8 mouse cellular contexts compared by ENCODE assay signal in genomic region chr5:102149481-102150129, GRCm38 (mm10).
DNase-seq lines count a peak whose midpoint lies in the region; ATAC-seq and TF ChIP-seq lines count a peak whose summit lies in the region.

No protein-coding gene starts in this region.

- no peak for TF ChIP-seq EP300 in stomach, postnatal 0 days (optimal IDR thresholded peaks at IDR 0.05)

- H3K27me3 ChIP-seq in heart, embryonic 10.5 days (ENCODE audit: insufficient read depth, poor library complexity, severe bottlenecking), result no peaks in the 10 kb centered on the region
- H3K27me3 ChIP-seq in forebrain, postnatal 0 days (ENCODE audit: insufficient read depth, low read length), result no peaks in the 10 kb centered on the region
- no peaks in the 10 kb centered on the region for H3K27me3 ChIP-seq in intestine, embryonic 15.5 days (replicated peaks)
- no peaks in the 10 kb centered on the region for H3K27me3 ChIP-seq in midbrain, embryonic 16.5 days (ENCODE audit: control insufficient read depth, insufficient read depth, low read depth, low read length)
- H3K27me3 ChIP-seq in stomach, postnatal 0 days (ENCODE audit: control insufficient read depth, insufficient read depth, low read length), result no peaks in the 10 kb centered on the region

- H3K4me1 ChIP-seq in heart, embryonic 10.5 days, result no peaks in the 10 kb centered on the region
- no peaks in the 10 kb centered on the region for H3K4me1 ChIP-seq in forebrain, postnatal 0 days (ENCODE audit: insufficient read depth)
- no peaks in the 10 kb centered on the region for H3K4me1 ChIP-seq in intestine, embryonic 15.5 days (replicated peaks)
- peaks cover 8% of the 10 kb centered on the region for H3K4me1 ChIP-seq in midbrain, embryonic 16.5 days (ENCODE audit: control insufficient read depth, insufficient read depth, low read length)
- H3K4me1 ChIP-seq in stomach, postnatal 0 days (replicated peaks; ENCODE audit: control insufficient read depth, insufficient read depth), result no peaks in the 10 kb centered on the region

- no peak overlapping the region for H3K4me2 ChIP-seq in forebrain, postnatal 0 days (ENCODE audit: low read depth)
- no peak overlapping the region for H3K4me2 ChIP-seq in intestine, embryonic 15.5 days (replicated peaks)
- no peak overlapping the region for H3K4me2 ChIP-seq in midbrain, embryonic 16.5 days (ENCODE audit: low read length)
- H3K4me2 ChIP-seq in stomach, postnatal 0 days (replicated peaks; ENCODE audit: low read depth), result no peak overlapping the region

- H3K36me3 ChIP-seq in heart, embryonic 10.5 days, result no peaks in the 10 kb centered on the region
- H3K36me3 ChIP-seq in forebrain, postnatal 0 days (ENCODE audit: insufficient read depth), result no peaks in the 10 kb centered on the region
- H3K36me3 ChIP-seq in intestine, embryonic 15.5 days, result no peaks in the 10 kb centered on the region
- H3K36me3 ChIP-seq in midbrain, embryonic 16.5 days (ENCODE audit: control insufficient read depth, insufficient read depth, low read length), result no peaks in the 10 kb centered on the region
- no peaks in the 10 kb centered on the region for H3K36me3 ChIP-seq in stomach, postnatal 0 days (ENCODE audit: control insufficient read depth, insufficient read depth, low read length)

- peak; percentile 63 to 85 for DNase-seq in heart, postnatal 10 days
- no peak for DNase-seq in heart, embryonic 10.5 days (ENCODE audit: low spot score)
- DNase-seq in cerebellum, adult 18-20 months, result peak; percentile 81 to 87
- DNase-seq in forebrain, postnatal 0 days, result peak; percentile 95
- DNase-seq in left cerebral cortex, postnatal 36 days (ENCODE audit: low spot score in 2 of 2), result peak; percentile 73 to 80
- DNase-seq in stomach, postnatal 0 days (ENCODE audit: low spot score), result peak; percentile 81

- no peak overlapping the region for H3K27ac ChIP-seq in heart, embryonic 10.5 days
- no peak overlapping the region for H3K27ac ChIP-seq in forebrain, postnatal 0 days (ENCODE audit: low read depth, low read length)
- no peak overlapping the region for H3K27ac ChIP-seq in intestine, embryonic 15.5 days
- peak overlapping the region; percentile 69 for H3K27ac ChIP-seq in midbrain, embryonic 16.5 days (ENCODE audit: low read length)
- H3K27ac ChIP-seq in stomach, postnatal 0 days (replicated peaks), result no peak overlapping the region

- WGBS in heart, embryonic 10.5 days, result 46% methylated on average over 14 of the region's 14 CpGs
- WGBS in forebrain, postnatal 0 days, result 39% methylated on average over 14 of the region's 14 CpGs
- WGBS in intestine, embryonic 15.5 days, result 45% methylated on average over 14 of the region's 14 CpGs
- 29% methylated on average over 14 of the region's 14 CpGs for WGBS in midbrain, embryonic 16.5 days
- 34% methylated on average over 14 of the region's 14 CpGs for WGBS in stomach, postnatal 0 days

- intact Hi-C loops in heart, postnatal 10 days (cut with DNase I), result loop anchor here (1.0 kb wide), 1 partner anchor 543 kb away; no protein-coding TSS in a partner anchor
- intact Hi-C loops in left cerebral cortex, postnatal 36 days (cut with DNase I), result loop anchor here (5.0 to 10.0 kb wide), 2 partner anchors 543 to 725 kb away; no protein-coding TSS in a partner anchor

- no peak overlapping the region for H3K9ac ChIP-seq in forebrain, postnatal 0 days
- no peak overlapping the region for H3K9ac ChIP-seq in intestine, embryonic 15.5 days
- H3K9ac ChIP-seq in midbrain, embryonic 16.5 days (ENCODE audit: low read depth, low read length), result peak overlapping the region; percentile 16; the same call in 1 of the 2 replicates
- no peak overlapping the region for H3K9ac ChIP-seq in stomach, postnatal 0 days (ENCODE audit: low read length)

- H3K9me3 ChIP-seq in heart, embryonic 10.5 days, result no peaks in the 10 kb centered on the region
- no peaks in the 10 kb centered on the region for H3K9me3 ChIP-seq in forebrain, postnatal 0 days (ENCODE audit: low read length)
- H3K9me3 ChIP-seq in intestine, embryonic 15.5 days, result no peaks in the 10 kb centered on the region
- no peaks in the 10 kb centered on the region for H3K9me3 ChIP-seq in midbrain, embryonic 16.5 days (replicated peaks; ENCODE audit: control insufficient read depth, low read length, poor library complexity, severe bottlenecking)
- no peaks in the 10 kb centered on the region for H3K9me3 ChIP-seq in stomach, postnatal 0 days (ENCODE audit: control insufficient read depth, low read length)

- H3K4me3 ChIP-seq in heart, embryonic 10.5 days, result no peak overlapping the region
- no peak overlapping the region for H3K4me3 ChIP-seq in forebrain, postnatal 0 days (ENCODE audit: low read depth, low read length)
- H3K4me3 ChIP-seq in intestine, embryonic 15.5 days (replicated peaks), result no peak overlapping the region
- H3K4me3 ChIP-seq in midbrain, embryonic 16.5 days (ENCODE audit: low read depth, low read length), result no peak overlapping the region
- H3K4me3 ChIP-seq in stomach, postnatal 0 days (ENCODE audit: low read depth, low read length), result no peak overlapping the region

- ATAC-seq in forebrain, postnatal 0 days, result peak; percentile 96
- ATAC-seq in intestine, embryonic 15.5 days, result peak; percentile 34; the same call in 1 of the 2 replicates
- peak; percentile 85 for ATAC-seq in midbrain, embryonic 16.5 days
- no peak for ATAC-seq in stomach, postnatal 0 days (ENCODE audit: low FRiP score, low TSS enrichment)

- peak; percentile 97 for TF ChIP-seq CTCF in forebrain, postnatal 0 days (IDR thresholded peaks at IDR 0.05; ENCODE audit: low read depth)
- peak; percentile 98 for TF ChIP-seq CTCF in stomach, postnatal 0 days (IDR thresholded peaks at IDR 0.05; ENCODE audit: low read depth)
